Mouse (Mus musculus): ENCODE measurements around the gene Gm20388. TPM values are rescaled to one million over a fixed set of nuclear protein-coding genes. Genes with fewer than 3 reads are reported as not detected.
A peak's percentile ranks its signal among the peaks of the same experiment; 100 is the strongest.

Gm20388 gene
- polyA plus RNA-seq, 1 experiment from 2014 or later = 1.7 TPM

GRCm38 (mm10) chr8:123865786-123866185, 3955.1 kb downstream of the Gm20388 start:
- peaks cover 12% of the 10 kb centered on the region for H3K4me1 ChIP-seq (replicated peaks)
- no peak for DNase-seq (ENCODE audit: low spot score)
- no peak overlapping the region for H3K27ac ChIP-seq
- no peaks in the 10 kb centered on the region for H3K9me3 ChIP-seq
- H3K36me3 ChIP-seq = no peaks in the 10 kb centered on the region
- no peak overlapping the region for H3K4me3 ChIP-seq
- H3K27me3 ChIP-seq (ENCODE audit: insufficient read depth, poor library complexity, severe bottlenecking) = peaks cover 41% of the 10 kb centered on the region
- WGBS = 79% methylated on average over 7 of the region's 7 CpGs

DNA sequence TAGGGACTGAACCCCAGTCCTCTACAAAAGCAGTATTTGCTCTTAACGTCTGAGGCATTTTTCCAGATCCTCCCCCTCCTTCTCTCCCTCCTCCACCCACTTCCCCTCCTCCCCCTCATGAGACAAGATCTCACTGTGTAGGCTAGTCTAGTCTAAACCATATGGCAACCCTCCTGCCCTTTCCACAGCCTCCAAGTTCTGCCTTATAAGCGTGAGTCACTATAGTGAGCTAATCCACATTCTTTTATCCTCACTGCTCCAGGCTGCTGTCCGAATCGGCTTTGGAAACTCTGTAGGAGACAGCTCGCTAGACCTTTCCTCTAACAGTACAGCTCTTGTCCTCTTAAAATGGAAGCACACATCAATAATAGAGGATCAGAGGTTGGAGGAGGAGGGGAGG, 3956.3 kb downstream of the Gm20388 start:
- peaks cover 29% of the 10 kb centered on the region for H3K27me3 ChIP-seq (ENCODE audit: insufficient read depth, poor library complexity, severe bottlenecking)
- no peak overlapping the region for H3K4me3 ChIP-seq
- 47% methylated on average over 5 of the region's 5 CpGs for WGBS
- H3K4me1 ChIP-seq (replicated peaks) = peaks cover 12% of the 10 kb centered on the region
- no peaks in the 10 kb centered on the region for H3K36me3 ChIP-seq
- H3K9me3 ChIP-seq = no peaks in the 10 kb centered on the region
- H3K27ac ChIP-seq = no peak overlapping the region
- DNase-seq (ENCODE audit: low spot score) = no peak

GRCm38 (mm10) chr8:123872048-123872447, 3961.4 kb downstream of the Gm20388 start:
- no peaks in the 10 kb centered on the region for H3K9me3 ChIP-seq
- H3K36me3 ChIP-seq = no peaks in the 10 kb centered on the region
- 0 out of 2 replicates have a peak, but pooled peaks cover 4% of the 10 kb centered on the region for H3K4me1 ChIP-seq (replicated peaks)
- peaks cover 6% of the 10 kb centered on the region; the same call in 1 of the 2 replicates for H3K27me3 ChIP-seq (ENCODE audit: insufficient read depth, poor library complexity, severe bottlenecking)
- DNase-seq (ENCODE audit: low spot score) = no peak
- 84% methylated on average over 9 of the region's 9 CpGs for WGBS
- no peak overlapping the region for H3K4me3 ChIP-seq
- no peak overlapping the region for H3K27ac ChIP-seq

DNA sequence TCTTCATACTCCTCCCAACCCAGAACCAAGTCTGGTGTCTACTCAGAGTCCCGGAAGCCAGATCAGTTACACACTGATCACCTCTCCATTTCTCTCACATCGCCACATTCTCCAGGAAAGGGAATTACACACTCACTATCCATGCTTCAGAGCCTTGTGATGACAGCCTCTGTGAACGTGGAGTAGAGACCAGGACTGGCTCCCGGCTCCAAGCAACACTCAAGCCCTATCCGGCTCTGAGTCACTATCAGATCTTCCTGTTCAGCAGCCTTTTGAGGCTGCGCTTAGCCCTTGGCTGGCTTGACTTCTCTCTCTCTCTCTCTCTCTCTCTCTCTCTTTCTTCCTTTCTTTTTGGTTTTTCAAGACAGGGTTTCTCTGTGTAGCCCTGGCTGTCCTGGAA, 3962.7 kb downstream of the Gm20388 start:
- WGBS = 81% methylated on average over 6 of the region's 6 CpGs
- Histone ChIP-seq H3K27ac (no peak overlapping the region), H3K36me3 (no peaks in the 10 kb centered on the region), H3K4me1 (replicated peaks) (peaks cover 5% of the 10 kb centered on the region; the same call in 1 of the 2 replicates), H3K27me3 (ENCODE audit: insufficient read depth, poor library complexity, severe bottlenecking) (peaks cover 4% of the 10 kb centered on the region; the same call in 1 of the 2 replicates), H3K9me3 (no peaks in the 10 kb centered on the region), H3K4me3 (no peak overlapping the region)
- DNase-seq (ENCODE audit: low spot score) = no peak

- WGBS = 84% methylated on average over 11 of the region's 11 CpGs
- no peak overlapping the region for H3K4me3 ChIP-seq
- peaks cover 4% of the 10 kb centered on the region; the same call in 1 of the 2 replicates for H3K27me3 ChIP-seq (ENCODE audit: insufficient read depth, poor library complexity, severe bottlenecking)
- H3K9me3 ChIP-seq = no peaks in the 10 kb centered on the region
- H3K36me3 ChIP-seq = no peaks in the 10 kb centered on the region
- DNase-seq (ENCODE audit: low spot score) = no peak
- H3K27ac ChIP-seq = no peak overlapping the region
- H3K4me1 ChIP-seq (replicated peaks) = peaks cover 7% of the 10 kb centered on the region; the same call in 1 of the 2 replicates
These were observed 3963.7 kb downstream of the Gm20388 start for GRCm38 (mm10) chr8:123874324-123874723.

- Histone ChIP-seq H3K27me3 (ENCODE audit: insufficient read depth, poor library complexity, severe bottlenecking) (peaks cover 4% of the 10 kb centered on the region; the same call in 1 of the 2 replicates), H3K27ac (no peak overlapping the region), H3K4me1 (replicated peaks) (peaks cover 11% of the 10 kb centered on the region; the same call in 1 of the 2 replicates), H3K9me3 (no peaks in the 10 kb centered on the region), H3K4me3 (no peak overlapping the region), H3K36me3 (no peaks in the 10 kb centered on the region)
- WGBS = 80% methylated on average over 2 of the region's 2 CpGs
- DNase-seq (ENCODE audit: low spot score) = no peak
These were observed 3967.2 kb downstream of the Gm20388 start for GRCm38 (mm10) chr8:123877865-123878264.

DNA sequence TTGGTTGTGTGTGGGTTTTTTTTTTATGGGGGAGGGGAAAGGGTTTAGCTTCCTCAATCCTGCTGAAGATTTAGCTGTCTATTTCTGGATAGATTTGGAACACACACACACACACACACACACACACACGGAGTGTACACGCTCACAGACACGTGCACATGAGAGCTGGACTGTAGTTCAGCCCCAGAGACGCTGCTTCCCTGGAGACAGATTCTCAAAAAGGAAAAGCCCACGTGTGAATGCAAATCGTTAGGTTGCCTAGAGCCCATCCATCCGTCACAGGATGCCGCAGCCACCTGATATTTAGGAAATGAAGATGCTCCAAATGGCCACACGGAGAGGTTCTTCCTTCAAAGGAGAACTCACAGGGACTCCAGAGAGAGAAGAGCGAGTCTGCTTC, 3969.6 kb downstream of the Gm20388 start:
- H3K9me3 ChIP-seq = no peaks in the 10 kb centered on the region
- no peak for DNase-seq (ENCODE audit: low spot score)
- H3K4me3 ChIP-seq = no peak overlapping the region
- peaks cover 20% of the 10 kb centered on the region for H3K27me3 ChIP-seq (ENCODE audit: insufficient read depth, poor library complexity, severe bottlenecking)
- H3K27ac ChIP-seq = no peak overlapping the region
- H3K4me1 ChIP-seq (replicated peaks) = peaks cover 25% of the 10 kb centered on the region
- no peaks in the 10 kb centered on the region for H3K36me3 ChIP-seq
- WGBS = 76% methylated on average over 10 of the region's 10 CpGs

- H3K36me3 ChIP-seq = no peaks in the 10 kb centered on the region
- H3K4me3 ChIP-seq = no peak overlapping the region
- H3K27me3 ChIP-seq (ENCODE audit: insufficient read depth, poor library complexity, severe bottlenecking) = peaks cover 25% of the 10 kb centered on the region
- H3K27ac ChIP-seq = no peak overlapping the region
- 67% methylated on average over 4 of the region's 4 CpGs for WGBS
- DNase-seq (ENCODE audit: low spot score) = no peak
- H3K9me3 ChIP-seq = no peaks in the 10 kb centered on the region
- peaks cover 26% of the 10 kb centered on the region for H3K4me1 ChIP-seq (replicated peaks)
These were observed 3970.2 kb downstream of the Gm20388 start for GRCm38 (mm10) chr8:123880821-123881350.

- WGBS = 89% methylated on average over 2 of the region's 2 CpGs
- Histone ChIP-seq H3K27me3 (ENCODE audit: insufficient read depth, poor library complexity, severe bottlenecking) (peaks cover 34% of the 10 kb centered on the region), H3K9me3 (no peaks in the 10 kb centered on the region), H3K36me3 (no peaks in the 10 kb centered on the region), H3K4me1 (replicated peaks) (peaks cover 26% of the 10 kb centered on the region), H3K27ac (no peak overlapping the region), H3K4me3 (no peak overlapping the region)
- DNase-seq (ENCODE audit: low spot score) = no peak
These were observed 3971.8 kb downstream of the Gm20388 start for GRCm38 (mm10) chr8:123882412-123882811.

GRCm38 (mm10) chr8:123883094-123883493, 3972.5 kb downstream of the Gm20388 start:
- H3K27me3 ChIP-seq (ENCODE audit: insufficient read depth, poor library complexity, severe bottlenecking) = peaks cover 34% of the 10 kb centered on the region
- WGBS = 75% methylated on average over 4 of the region's 4 CpGs
- H3K4me3 ChIP-seq = no peak overlapping the region
- H3K4me1 ChIP-seq (replicated peaks) = peaks cover 23% of the 10 kb centered on the region
- DNase-seq (ENCODE audit: low spot score) = no peak
- no peaks in the 10 kb centered on the region for H3K9me3 ChIP-seq
- H3K36me3 ChIP-seq = no peaks in the 10 kb centered on the region
- no peak overlapping the region for H3K27ac ChIP-seq

DNA sequence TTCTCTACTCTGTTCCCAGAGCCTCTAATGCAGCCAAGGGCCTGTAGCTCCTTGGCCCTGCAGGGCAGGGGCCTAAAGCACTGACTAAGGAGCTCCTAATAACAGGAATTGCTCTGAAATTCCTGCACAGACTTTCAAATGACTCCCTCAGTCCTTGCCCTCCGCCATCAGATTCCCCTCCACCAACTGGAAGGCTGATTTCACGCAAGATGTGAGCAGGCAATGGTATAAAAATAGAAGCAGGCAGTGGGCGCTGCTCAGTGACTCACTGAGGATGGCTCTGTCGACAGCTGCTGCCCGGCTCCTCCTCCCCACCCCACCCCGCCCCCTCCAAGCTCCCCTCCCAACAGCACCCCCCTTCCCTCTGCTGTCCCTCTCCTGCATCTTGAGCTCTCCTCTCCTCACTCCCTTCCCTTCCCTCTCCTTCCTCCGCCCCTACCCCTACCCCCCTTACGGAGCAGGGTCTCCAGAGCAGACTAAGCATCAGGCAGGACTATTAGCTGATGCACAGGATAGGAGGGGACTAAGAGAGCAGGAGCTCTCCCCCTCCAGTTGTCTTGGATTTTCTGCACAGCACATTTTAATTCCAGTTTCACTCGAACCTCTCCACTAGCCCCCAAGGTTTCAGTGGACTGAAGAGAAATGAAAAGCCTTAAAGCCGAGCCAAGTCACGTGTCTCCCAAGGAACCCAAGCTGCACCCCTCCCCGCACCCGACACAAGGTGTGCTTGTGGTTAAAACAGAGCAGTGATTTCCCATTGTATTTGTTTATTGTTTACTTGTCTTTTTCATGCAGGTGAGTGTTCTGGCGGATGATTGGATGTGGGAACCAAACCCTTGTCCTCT, 3974.3 kb downstream of the Gm20388 start:
- Histone ChIP-seq H3K27me3 (ENCODE audit: insufficient read depth, poor library complexity, severe bottlenecking) (peaks cover 38% of the 10 kb centered on the region), H3K27ac (peak overlapping the region; percentile 45; the same call in 1 of the 2 replicates), H3K9me3 (no peaks in the 10 kb centered on the region), H3K4me3 (peak overlapping the region; percentile 21; the same call in 1 of the 2 replicates), H3K4me1 (replicated peaks) (peaks cover 18% of the 10 kb centered on the region), H3K36me3 (no peaks in the 10 kb centered on the region)
- WGBS = 9% methylated on average over 14 of the region's 14 CpGs
- peak; percentile 19 for DNase-seq (ENCODE audit: low spot score)

DNA sequence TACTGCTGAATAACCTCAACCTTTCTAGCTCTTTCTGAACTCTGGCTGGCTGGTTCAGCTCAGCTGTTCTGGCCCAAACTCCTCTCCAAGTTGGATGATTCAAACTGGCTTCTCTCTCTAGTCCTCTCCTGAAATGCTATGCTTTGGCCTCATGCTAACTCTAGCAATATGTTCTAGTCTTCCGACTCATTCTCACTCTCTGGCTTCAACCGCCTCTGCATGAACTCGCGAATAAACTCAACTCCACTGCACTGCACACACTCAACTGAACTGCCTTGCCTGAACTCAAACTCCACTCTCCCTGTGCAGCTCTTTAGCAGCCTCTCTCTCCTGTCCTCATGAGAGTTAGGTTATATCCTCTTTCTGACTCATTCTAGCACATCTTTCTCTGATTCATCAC, 3976.5 kb downstream of the Gm20388 start:
- no peak overlapping the region for H3K27ac ChIP-seq
- peaks cover 60% of the 10 kb centered on the region for H3K27me3 ChIP-seq (ENCODE audit: insufficient read depth, poor library complexity, severe bottlenecking)
- no peaks in the 10 kb centered on the region for H3K9me3 ChIP-seq

DNA sequence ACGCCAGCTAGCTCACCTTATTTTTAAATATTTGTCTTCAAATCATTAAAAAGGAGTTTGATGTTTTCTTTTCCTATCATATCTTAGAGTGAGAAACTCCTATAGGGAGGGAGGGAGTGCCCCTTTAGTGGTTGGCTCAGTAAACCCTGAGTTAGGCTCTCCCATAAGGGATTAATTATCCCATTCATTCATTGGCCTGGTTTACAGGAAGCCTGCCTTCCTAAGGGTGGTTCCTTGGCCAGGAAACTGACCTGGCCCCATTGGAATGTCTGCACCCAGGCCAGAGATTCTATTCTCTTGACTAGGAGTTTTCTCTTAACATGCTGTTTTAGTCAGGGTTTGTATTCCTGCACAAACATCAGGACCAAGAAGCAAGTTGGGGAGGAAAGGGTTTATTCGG, 3977.3 kb downstream of the Gm20388 start:
- DNase-seq (ENCODE audit: low spot score) = no peak
- peaks cover 34% of the 10 kb centered on the region for H3K4me1 ChIP-seq (replicated peaks)
- H3K4me3 ChIP-seq = no peak overlapping the region
- no peaks in the 10 kb centered on the region for H3K36me3 ChIP-seq
- H3K27ac ChIP-seq = no peak overlapping the region
- H3K9me3 ChIP-seq = no peaks in the 10 kb centered on the region
- 88% methylated on average over 2 of the region's 2 CpGs for WGBS
- peaks cover 68% of the 10 kb centered on the region for H3K27me3 ChIP-seq (ENCODE audit: insufficient read depth, poor library complexity, severe bottlenecking)

More for the DNA sequence above, 3976.5 kb downstream of the Gm20388 start:
- 92% methylated on average over 4 of the region's 4 CpGs for WGBS
- DNase-seq (ENCODE audit: low spot score) = no peak
- H3K4me3 ChIP-seq = no peak overlapping the region
- no peaks in the 10 kb centered on the region for H3K36me3 ChIP-seq
- H3K4me1 ChIP-seq (replicated peaks) = peaks cover 26% of the 10 kb centered on the region

Measured in hindbrain, embryonic 10.5 days (tissue).